Mouse (Mus musculus) spleen, postnatal 36 days (tissue): ENCODE results near the gene Zfp428.
A peak's percentile ranks its signal among the peaks of the same experiment; 100 is the strongest.

Experiments used
- DNase-seq, 2 experiments: peaks; one replicate each; pipeline ENCODE4 v3.0.0; 2022; ENCODE audit warnings: low spot score in 2 of 2, mixed read lengths in 1 of 2

Zfp428 gene

GRCm38 (mm10) chr7:24547534-24548036 is 40.8 kb downstream of the Zfp428 start:
- DNase-seq = no peak

- no peak for DNase-seq
These were observed 45.4 kb downstream of the Zfp428 start for GRCm38 (mm10) chr7:24551985-24552759.

- DNase-seq = no peak
These were observed 49.0 kb downstream of the Zfp428 start for GRCm38 (mm10) chr7:24555786-24556185.

- no peak for DNase-seq
These were observed 54.6 kb downstream of the Zfp428 start for GRCm38 (mm10) chr7:24561450-24561849.

GRCm38 (mm10) chr7:24563191-24563836 is 56.5 kb downstream of the Zfp428 start:
- DNase-seq = peak; percentile 53 to 59

GRCm38 (mm10) chr7:24563837-24564206 is 57.0 kb downstream of the Zfp428 start:
- DNase-seq = no peak

- DNase-seq = peak; percentile 81 to 82
These were observed 57.9 kb downstream of the Zfp428 start for GRCm38 (mm10) chr7:24564607-24565265.
